Mouse (Mus musculus): ENCODE measurements around the gene Gmpr. TPM values are rescaled to one million over a fixed set of nuclear protein-coding genes. Genes with fewer than 3 reads are reported as not detected.
A peak's percentile ranks its signal among the peaks of the same experiment; 100 is the strongest.
"Not testable (repeated sequence)": the region's sequence is repeated elsewhere in the genome, so short reads cannot be mapped to it uniquely, and the experiment has no call there.

Gmpr gene
- polyA plus RNA-seq, 1 experiment, result 41.6 TPM

- Histone ChIP-seq H3K36me3 (ENCODE audit: control insufficient read depth, insufficient read depth) (no peaks in the 10 kb centered on the region), H3ac (ENCODE audit: control insufficient read depth, insufficient read length) (no peak overlapping the region), H3K4me3 (no peak overlapping the region), H3K79me2 (ENCODE audit: control insufficient read depth, insufficient read depth) (no peaks in the 10 kb centered on the region), H3K27me3 (ENCODE audit: control insufficient read depth, insufficient read depth, insufficient read length) (no peaks in the 10 kb centered on the region), H3K4me2 (ENCODE audit: low read depth) (no peak overlapping the region)
- TF ChIP-seq TCF12 (IDR thresholded peaks at IDR 0.05; ENCODE audit: insufficient read depth, poor library complexity, severe bottlenecking), result no peak
- no peak for TF ChIP-seq SRF (IDR thresholded peaks at IDR 0.05; ENCODE audit: control insufficient read depth, insufficient read length, low read depth)
- TF ChIP-seq REST (IDR thresholded peaks at IDR 0.05; ENCODE audit: insufficient read depth, insufficient read length), result no peak
- no peak for TF ChIP-seq POLR2A (IDR thresholded peaks at IDR 0.05; ENCODE audit: insufficient read length, low read depth)
- TF ChIP-seq MAX (IDR thresholded peaks at IDR 0.05; ENCODE audit: low read depth), result no peak
- no peak for TF ChIP-seq USF1 (IDR thresholded peaks at IDR 0.05; ENCODE audit: low read depth)
- no peak for TF ChIP-seq E2F4 (IDR thresholded peaks at IDR 0.05; ENCODE audit: insufficient read depth)
- no peak for TF ChIP-seq MYOG (IDR thresholded peaks at IDR 0.05; ENCODE audit: control insufficient read depth in 1 of 3, insufficient read depth in 1 of 3, insufficient read length in 2 of 3, low read depth in 2 of 3)
- TF ChIP-seq TCF3 (IDR thresholded peaks at IDR 0.05; ENCODE audit: insufficient read length, low read depth), result no peak
- no peak for TF ChIP-seq MYOD1 (IDR thresholded peaks at IDR 0.05; ENCODE audit: control insufficient read depth in 1 of 3, insufficient read length in 2 of 3, low read depth in 2 of 3)
- no peak for TF ChIP-seq CEBPB (IDR thresholded peaks at IDR 0.05; ENCODE audit: insufficient read depth, poor library complexity, severe bottlenecking)
- TF ChIP-seq POLR2AphosphoS2 (IDR thresholded peaks at IDR 0.05; ENCODE audit: insufficient read length, low read depth), result no peak
Measured at GRCm38 (mm10) chr13:45475297-45475696, 31.9 kb upstream of the Gmpr start.

- no peak for TF ChIP-seq POLR2A (IDR thresholded peaks at IDR 0.05; ENCODE audit: insufficient read length, low read depth)
- no peaks in the 10 kb centered on the region for H3K36me3 ChIP-seq (ENCODE audit: control insufficient read depth, insufficient read depth)
- H3ac ChIP-seq (ENCODE audit: control insufficient read depth, insufficient read length), result no peak overlapping the region
- H3K4me2 ChIP-seq (ENCODE audit: low read depth), result peak overlapping the region; percentile 43
- H3K27me3 ChIP-seq (ENCODE audit: control insufficient read depth, insufficient read depth, insufficient read length), result no peaks in the 10 kb centered on the region
- no peaks in the 10 kb centered on the region for H3K79me2 ChIP-seq (ENCODE audit: control insufficient read depth, insufficient read depth)
- no peak overlapping the region for H3K4me3 ChIP-seq
Measured at GRCm38 (mm10) chr13:45477183-45477582, 30.1 kb upstream of the Gmpr start.

- no peaks in the 10 kb centered on the region for H3K79me2 ChIP-seq (ENCODE audit: control insufficient read depth, insufficient read depth)
- no peaks in the 10 kb centered on the region for H3K27me3 ChIP-seq (ENCODE audit: control insufficient read depth, insufficient read depth, insufficient read length)
- no peak overlapping the region for H3ac ChIP-seq (ENCODE audit: control insufficient read depth, insufficient read length)
- no peak overlapping the region for H3K4me2 ChIP-seq (ENCODE audit: low read depth)
- H3K4me3 ChIP-seq, result no peak overlapping the region
- H3K36me3 ChIP-seq (ENCODE audit: control insufficient read depth, insufficient read depth), result no peaks in the 10 kb centered on the region
- TF ChIP-seq USF1 (IDR thresholded peaks at IDR 0.05; ENCODE audit: low read depth) (no peak), TCF12 (IDR thresholded peaks at IDR 0.05; ENCODE audit: insufficient read depth, poor library complexity, severe bottlenecking) (no peak), E2F4 (IDR thresholded peaks at IDR 0.05; ENCODE audit: insufficient read depth) (no peak), MYOG (IDR thresholded peaks at IDR 0.05; ENCODE audit: control insufficient read depth in 1 of 3, insufficient read depth in 1 of 3, insufficient read length in 2 of 3, low read depth in 2 of 3) (no peak), SRF (IDR thresholded peaks at IDR 0.05; ENCODE audit: control insufficient read depth, insufficient read length, low read depth) (no peak), POLR2AphosphoS2 (IDR thresholded peaks at IDR 0.05; ENCODE audit: insufficient read length, low read depth) (no peak), POLR2A (IDR thresholded peaks at IDR 0.05; ENCODE audit: insufficient read length, low read depth) (no peak), CEBPB (IDR thresholded peaks at IDR 0.05; ENCODE audit: insufficient read depth, poor library complexity, severe bottlenecking) (no peak), MYOD1 (IDR thresholded peaks at IDR 0.05; ENCODE audit: control insufficient read depth in 1 of 3, insufficient read length in 2 of 3, low read depth in 2 of 3) (no peak), TCF3 (IDR thresholded peaks at IDR 0.05; ENCODE audit: insufficient read length, low read depth) (no peak), REST (IDR thresholded peaks at IDR 0.05; ENCODE audit: insufficient read depth, insufficient read length) (no peak), MAX (IDR thresholded peaks at IDR 0.05; ENCODE audit: low read depth) (no peak)
Measured at GRCm38 (mm10) chr13:45479951-45480350, 27.3 kb upstream of the Gmpr start.

GRCm38 (mm10) chr13:45483215-45483614 lies 24.0 kb upstream of the Gmpr start:
- no peak overlapping the region for H3K4me2 ChIP-seq (ENCODE audit: low read depth)
- H3K4me3 ChIP-seq, result no peak overlapping the region
- TF ChIP-seq SRF (IDR thresholded peaks at IDR 0.05; ENCODE audit: control insufficient read depth, insufficient read length, low read depth) (no peak), MAX (IDR thresholded peaks at IDR 0.05; ENCODE audit: low read depth) (no peak), TCF12 (IDR thresholded peaks at IDR 0.05; ENCODE audit: insufficient read depth, poor library complexity, severe bottlenecking) (no peak), E2F4 (IDR thresholded peaks at IDR 0.05; ENCODE audit: insufficient read depth) (no peak)
- no peaks in the 10 kb centered on the region for H3K79me2 ChIP-seq (ENCODE audit: control insufficient read depth, insufficient read depth)
- no peaks in the 10 kb centered on the region for H3K36me3 ChIP-seq (ENCODE audit: control insufficient read depth, insufficient read depth)
- H3K27me3 ChIP-seq (ENCODE audit: control insufficient read depth, insufficient read depth, insufficient read length), result no peaks in the 10 kb centered on the region
- H3ac ChIP-seq (ENCODE audit: control insufficient read depth, insufficient read length), result no peak overlapping the region

DNA sequence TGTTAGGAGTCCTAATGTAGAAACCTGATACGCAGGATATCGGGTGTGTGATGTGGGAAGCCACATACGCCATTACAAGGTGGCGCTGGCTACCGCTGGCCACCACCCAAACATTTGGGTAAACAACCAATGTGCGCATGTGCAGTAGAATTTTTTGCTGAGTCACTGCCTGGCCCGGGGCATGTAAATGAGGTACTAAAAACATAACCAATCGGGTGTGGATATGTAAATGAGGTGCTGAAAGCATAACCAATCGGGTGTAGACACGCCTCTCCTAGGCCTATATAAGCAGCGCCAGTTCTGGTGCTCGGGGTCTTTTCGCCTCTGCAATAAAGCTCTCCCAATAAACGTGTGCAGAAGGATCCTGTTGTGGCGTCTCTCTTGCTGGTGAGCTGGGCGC lies 23.3 kb upstream of the Gmpr start:
- not testable (repeated sequence) for H3ac ChIP-seq (ENCODE audit: control insufficient read depth, insufficient read length); H3K79me2 ChIP-seq (ENCODE audit: control insufficient read depth, insufficient read depth); H3K4me2 ChIP-seq (ENCODE audit: low read depth); H3K4me3 ChIP-seq; H3K36me3 ChIP-seq (ENCODE audit: control insufficient read depth, insufficient read depth); H3K27me3 ChIP-seq (ENCODE audit: control insufficient read depth, insufficient read depth, insufficient read length)

DNA sequence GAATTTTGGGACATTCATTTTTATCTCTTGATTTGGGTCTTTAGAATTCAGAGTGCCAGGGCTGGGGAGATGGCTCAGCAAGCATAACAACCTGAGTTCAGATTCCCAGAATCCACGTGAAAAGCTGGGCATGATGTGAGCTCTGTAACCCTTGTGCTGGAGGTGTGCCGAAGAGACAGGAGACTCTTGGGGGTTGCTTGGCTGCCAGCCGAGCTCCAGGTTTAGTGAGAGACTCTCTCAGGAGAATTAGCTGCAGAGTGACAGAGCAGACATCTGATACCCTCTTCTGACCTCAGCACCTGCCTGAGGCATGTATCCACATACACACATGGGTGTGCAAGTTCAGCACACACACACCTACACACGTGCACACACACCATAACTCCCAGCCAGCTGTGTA lies 21.6 kb upstream of the Gmpr start:
- H3K36me3 ChIP-seq (ENCODE audit: control insufficient read depth, insufficient read depth), result no peaks in the 10 kb centered on the region
- H3K4me2 ChIP-seq (ENCODE audit: low read depth), result no peak overlapping the region
- H3K27me3 ChIP-seq (ENCODE audit: control insufficient read depth, insufficient read depth, insufficient read length), result no peaks in the 10 kb centered on the region
- TF ChIP-seq E2F4 (IDR thresholded peaks at IDR 0.05; ENCODE audit: insufficient read depth), result no peak
- no peak for TF ChIP-seq SRF (IDR thresholded peaks at IDR 0.05; ENCODE audit: control insufficient read depth, insufficient read length, low read depth)
- no peak for TF ChIP-seq POLR2A (IDR thresholded peaks at IDR 0.05; ENCODE audit: insufficient read length, low read depth)
- TF ChIP-seq POLR2AphosphoS2 (IDR thresholded peaks at IDR 0.05; ENCODE audit: insufficient read length, low read depth), result no peak
- no peak for TF ChIP-seq TCF12 (IDR thresholded peaks at IDR 0.05; ENCODE audit: insufficient read depth, poor library complexity, severe bottlenecking)
- no peak for TF ChIP-seq CEBPB (IDR thresholded peaks at IDR 0.05; ENCODE audit: insufficient read depth, poor library complexity, severe bottlenecking)
- no peak for TF ChIP-seq TCF3 (IDR thresholded peaks at IDR 0.05; ENCODE audit: insufficient read length, low read depth)
- peak in 1 of 3 experiments; percentile 48 for TF ChIP-seq MYOD1 (IDR thresholded peaks at IDR 0.05; ENCODE audit: control insufficient read depth in 1 of 3, insufficient read length in 2 of 3, low read depth in 2 of 3)
- peak in 1 of 3 experiments; percentile 15 for TF ChIP-seq MYOG (IDR thresholded peaks at IDR 0.05; ENCODE audit: control insufficient read depth in 1 of 3, insufficient read depth in 1 of 3, insufficient read length in 2 of 3, low read depth in 2 of 3)
- no peak for TF ChIP-seq USF1 (IDR thresholded peaks at IDR 0.05; ENCODE audit: low read depth)
- TF ChIP-seq REST (IDR thresholded peaks at IDR 0.05; ENCODE audit: insufficient read depth, insufficient read length), result no peak
- TF ChIP-seq MAX (IDR thresholded peaks at IDR 0.05; ENCODE audit: low read depth), result no peak
- H3ac ChIP-seq (ENCODE audit: control insufficient read depth, insufficient read length), result no peak overlapping the region
- H3K79me2 ChIP-seq (ENCODE audit: control insufficient read depth, insufficient read depth), result no peaks in the 10 kb centered on the region
- H3K4me3 ChIP-seq, result no peak overlapping the region

Data from myocyte (in vitro differentiated cells).